Mouse (Mus musculus): ENCODE data around the gene 4930438A08Rik. TPM values are rescaled to one million over a fixed set of nuclear protein-coding genes. Genes with fewer than 3 reads are reported as not detected.

Gene 4930438A08Rik
- polyA plus RNA-seq, 1 experiment = not detected

DNA sequence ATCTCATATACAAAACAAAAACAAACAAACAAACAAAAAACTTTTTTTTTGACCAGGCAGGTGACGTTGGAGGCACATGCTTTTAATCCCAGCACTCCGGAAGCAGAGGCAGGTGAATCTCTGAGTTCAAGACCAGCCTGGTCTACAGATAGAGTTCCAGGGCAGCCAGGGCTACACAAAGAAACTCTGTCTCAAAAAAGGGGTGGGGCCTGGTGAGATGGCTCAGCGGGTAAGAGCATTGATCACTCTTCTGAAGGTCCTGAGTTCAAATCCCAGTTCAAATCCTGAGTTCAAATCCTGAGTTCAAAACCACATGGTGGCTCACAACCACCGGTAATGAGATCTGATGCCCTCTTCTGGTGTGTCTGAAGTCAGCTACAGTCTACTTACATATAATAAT is 12.8 kb upstream of the 4930438A08Rik start:
- H3K27me3 ChIP-seq (ENCODE audit: control insufficient read depth, insufficient read depth, low read length) = no peaks in the 10 kb centered on the region
- H3K27ac ChIP-seq (ENCODE audit: insufficient read depth, low read length) = no peak overlapping the region
- H3K4me1 ChIP-seq (ENCODE audit: control insufficient read depth, insufficient read depth, low read length) = no peaks in the 10 kb centered on the region
- 89% methylated on average over 4 of the region's 4 CpGs for WGBS
- DNase-seq = no peak
- TF ChIP-seq POLR2A (IDR thresholded peaks at IDR 0.05; ENCODE audit: borderline replicate concordance, insufficient read depth, low read length) (no peak), CTCF (IDR thresholded peaks at IDR 0.05; ENCODE audit: borderline replicate concordance, insufficient read depth, low read depth, low read length) (no peak)
- no peak overlapping the region for H3K4me3 ChIP-seq (replicated peaks; ENCODE audit: insufficient read depth, low read depth, low read length)

GRCm38 (mm10) chr11:58262336-58262735 is 12.3 kb upstream of the 4930438A08Rik start:
- Histone ChIP-seq H3K4me1 (ENCODE audit: control insufficient read depth, insufficient read depth, low read length) (no peaks in the 10 kb centered on the region), H3K27ac (ENCODE audit: insufficient read depth, low read length) (no peak overlapping the region), H3K4me3 (replicated peaks; ENCODE audit: insufficient read depth, low read depth, low read length) (no peak overlapping the region), H3K27me3 (ENCODE audit: control insufficient read depth, insufficient read depth, low read length) (no peaks in the 10 kb centered on the region)
- no peak for DNase-seq
- TF ChIP-seq POLR2A (IDR thresholded peaks at IDR 0.05; ENCODE audit: borderline replicate concordance, insufficient read depth, low read length) (no peak), CTCF (IDR thresholded peaks at IDR 0.05; ENCODE audit: borderline replicate concordance, insufficient read depth, low read depth, low read length) (no peak)
- WGBS = 27% methylated on average over 3 of the region's 3 CpGs

DNA sequence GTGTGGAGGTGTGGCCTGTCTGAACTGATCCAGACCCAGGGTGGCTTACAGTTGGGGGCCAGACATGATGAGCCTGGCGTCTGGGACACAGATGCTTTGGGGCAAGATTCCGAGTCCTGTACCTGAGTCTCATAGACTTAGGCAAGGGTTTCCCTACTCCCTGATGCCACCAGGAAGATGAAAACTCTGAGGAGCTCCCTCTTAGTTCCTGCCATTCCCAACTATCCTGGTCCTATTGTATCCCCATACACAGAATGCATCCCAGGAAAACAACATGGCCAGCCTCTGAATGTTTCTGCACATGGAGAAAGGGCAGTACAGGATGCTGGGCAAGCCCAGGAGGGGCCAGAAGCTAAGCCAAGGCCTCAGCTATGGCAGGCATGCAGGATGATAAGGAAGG is 11.1 kb upstream of the 4930438A08Rik start:
- WGBS = 68% methylated on average over 2 of the region's 2 CpGs

DNA sequence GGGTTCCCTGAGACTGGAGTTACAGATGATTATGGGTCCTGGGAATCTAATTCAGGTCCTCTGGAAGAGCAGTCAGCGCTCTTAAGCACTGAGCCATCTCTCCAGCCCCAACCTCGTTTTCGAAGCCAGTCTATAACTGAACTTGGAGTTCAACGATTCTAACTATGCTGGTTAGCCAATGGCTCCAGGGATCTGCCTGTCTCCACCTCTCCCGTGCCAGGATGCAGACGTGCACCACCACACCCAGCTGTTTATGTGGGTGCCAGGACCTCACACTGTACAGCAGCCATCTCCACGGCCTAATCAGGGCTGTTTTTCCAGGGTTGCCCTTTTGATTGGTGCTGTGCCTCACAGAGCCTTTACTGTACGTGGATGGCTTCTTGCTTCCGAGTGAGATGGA is 10.1 kb upstream of the 4930438A08Rik start:
- H3K4me1 ChIP-seq (ENCODE audit: control insufficient read depth, insufficient read depth, low read length) = no peaks in the 10 kb centered on the region
- H3K27me3 ChIP-seq (ENCODE audit: control insufficient read depth, insufficient read depth, low read length) = no peaks in the 10 kb centered on the region
- no peak overlapping the region for H3K27ac ChIP-seq (ENCODE audit: insufficient read depth, low read length)
- H3K4me3 ChIP-seq (replicated peaks; ENCODE audit: insufficient read depth, low read depth, low read length) = no peak overlapping the region
- no peak for TF ChIP-seq POLR2A (IDR thresholded peaks at IDR 0.05; ENCODE audit: borderline replicate concordance, insufficient read depth, low read length)
- TF ChIP-seq CTCF (IDR thresholded peaks at IDR 0.05; ENCODE audit: borderline replicate concordance, insufficient read depth, low read depth, low read length) = no peak
- DNase-seq = no peak
- 76% methylated on average over 9 of the region's 9 CpGs for WGBS

More for the DNA sequence above, 11.1 kb upstream of the 4930438A08Rik start:
- Histone ChIP-seq H3K4me3 (replicated peaks; ENCODE audit: insufficient read depth, low read depth, low read length) (no peak overlapping the region), H3K27ac (ENCODE audit: insufficient read depth, low read length) (no peak overlapping the region), H3K27me3 (ENCODE audit: control insufficient read depth, insufficient read depth, low read length) (no peaks in the 10 kb centered on the region), H3K4me1 (ENCODE audit: control insufficient read depth, insufficient read depth, low read length) (no peaks in the 10 kb centered on the region)
- TF ChIP-seq CTCF (IDR thresholded peaks at IDR 0.05; ENCODE audit: borderline replicate concordance, insufficient read depth, low read depth, low read length) (no peak), POLR2A (IDR thresholded peaks at IDR 0.05; ENCODE audit: borderline replicate concordance, insufficient read depth, low read length) (no peak)
- no peak for DNase-seq

GRCm38 (mm10) chr11:58268285-58268684 is 6.3 kb upstream of the 4930438A08Rik start:
- no peak for DNase-seq
- WGBS = 87% methylated on average over 3 of the region's 3 CpGs
- no peak overlapping the region for H3K4me3 ChIP-seq (replicated peaks; ENCODE audit: insufficient read depth, low read depth, low read length)
- H3K27me3 ChIP-seq (ENCODE audit: control insufficient read depth, insufficient read depth, low read length) = no peaks in the 10 kb centered on the region
- H3K4me1 ChIP-seq (ENCODE audit: control insufficient read depth, insufficient read depth, low read length) = no peaks in the 10 kb centered on the region
- TF ChIP-seq POLR2A (IDR thresholded peaks at IDR 0.05; ENCODE audit: borderline replicate concordance, insufficient read depth, low read length) (no peak), CTCF (IDR thresholded peaks at IDR 0.05; ENCODE audit: borderline replicate concordance, insufficient read depth, low read depth, low read length) (no peak)
- H3K27ac ChIP-seq (ENCODE audit: insufficient read depth, low read length) = no peak overlapping the region

DNA sequence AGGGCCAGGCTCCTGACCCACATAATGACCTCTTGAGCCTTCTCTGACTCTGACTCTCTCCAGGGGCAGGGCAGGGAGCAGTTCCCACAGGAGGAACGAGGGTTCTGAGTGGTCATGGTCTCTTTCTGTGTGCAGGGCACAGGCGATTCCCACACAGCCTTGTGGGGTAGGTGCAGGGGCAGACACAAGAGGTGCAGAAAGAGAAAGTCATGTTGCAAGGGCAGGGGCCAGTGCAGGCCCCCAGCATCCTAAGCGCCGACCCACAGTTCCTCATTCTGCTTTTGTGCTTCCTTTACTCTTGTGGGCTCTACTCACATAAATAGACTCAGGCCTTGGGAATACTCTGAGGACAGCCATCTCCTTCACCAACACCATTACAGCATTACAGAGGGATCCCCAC is 1.2 kb downstream of the 4930438A08Rik start:
- TF ChIP-seq POLR2A (IDR thresholded peaks at IDR 0.05; ENCODE audit: borderline replicate concordance, insufficient read depth, low read length) = no peak
- TF ChIP-seq CTCF (IDR thresholded peaks at IDR 0.05; ENCODE audit: borderline replicate concordance, insufficient read depth, low read depth, low read length) = no peak
- H3K27me3 ChIP-seq (ENCODE audit: control insufficient read depth, insufficient read depth, low read length) = no peaks in the 10 kb centered on the region
- 82% methylated on average over 4 of the region's 4 CpGs for WGBS
- no peak overlapping the region for H3K27ac ChIP-seq (ENCODE audit: insufficient read depth, low read length)
- DNase-seq = no peak
- H3K4me3 ChIP-seq (replicated peaks; ENCODE audit: insufficient read depth, low read depth, low read length) = no peak overlapping the region
- H3K4me1 ChIP-seq (ENCODE audit: control insufficient read depth, insufficient read depth, low read length) = no peaks in the 10 kb centered on the region

GRCm38 (mm10) chr11:58281970-58282496 is 7.4 kb downstream of the 4930438A08Rik start:
- TF ChIP-seq POLR2A (IDR thresholded peaks at IDR 0.05; ENCODE audit: borderline replicate concordance, insufficient read depth, low read length) (no peak), CTCF (IDR thresholded peaks at IDR 0.05; ENCODE audit: borderline replicate concordance, insufficient read depth, low read depth, low read length) (no peak)

DNA sequence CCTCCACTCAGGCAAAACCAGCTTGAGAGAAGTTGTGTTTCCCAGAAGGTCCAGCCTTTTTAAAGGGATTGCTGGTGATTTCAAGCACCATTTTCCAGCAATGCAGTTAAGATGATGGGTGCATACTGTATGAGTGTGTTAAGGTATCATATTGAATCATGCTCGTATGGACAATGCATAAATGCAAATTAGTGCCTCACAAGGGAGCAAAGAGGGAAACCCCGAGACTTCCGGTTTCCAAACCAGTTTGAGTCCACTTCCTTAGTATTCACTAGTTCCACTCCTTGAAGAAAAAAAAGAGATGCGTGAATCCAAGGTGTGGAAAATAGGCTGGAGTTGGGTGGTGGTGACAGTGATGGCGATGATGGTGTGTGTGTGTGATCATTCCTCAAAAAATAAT is 7.9 kb downstream of the 4930438A08Rik start:
- no peak overlapping the region for H3K27ac ChIP-seq (ENCODE audit: insufficient read depth, low read length)
- WGBS = 76% methylated on average over 5 of the region's 5 CpGs
- TF ChIP-seq CTCF (IDR thresholded peaks at IDR 0.05; ENCODE audit: borderline replicate concordance, insufficient read depth, low read depth, low read length) (no peak), POLR2A (IDR thresholded peaks at IDR 0.05; ENCODE audit: borderline replicate concordance, insufficient read depth, low read length) (no peak)
- no peak overlapping the region for H3K4me3 ChIP-seq (replicated peaks; ENCODE audit: insufficient read depth, low read depth, low read length)
- no peaks in the 10 kb centered on the region for H3K27me3 ChIP-seq (ENCODE audit: control insufficient read depth, insufficient read depth, low read length)
- no peak for DNase-seq
- H3K4me1 ChIP-seq (ENCODE audit: control insufficient read depth, insufficient read depth, low read length) = no peaks in the 10 kb centered on the region

More at GRCm38 (mm10) chr11:58281970-58282496, 7.4 kb downstream of the 4930438A08Rik start:
- Histone ChIP-seq H3K27me3 (ENCODE audit: control insufficient read depth, insufficient read depth, low read length) (no peaks in the 10 kb centered on the region), H3K27ac (ENCODE audit: insufficient read depth, low read length) (no peak overlapping the region), H3K4me3 (replicated peaks; ENCODE audit: insufficient read depth, low read depth, low read length) (no peak overlapping the region), H3K4me1 (ENCODE audit: control insufficient read depth, insufficient read depth, low read length) (no peaks in the 10 kb centered on the region)
- DNase-seq = no peak
- WGBS = 73% methylated on average over 13 of the region's 13 CpGs
